Mouse (Mus musculus) ES-E14 (cell line): ENCODE measurements around the gene Kalrn.

Source experiments
- CHD2 ChIP-seq: IDR thresholded peaks from 2 replicates; pipeline ENCODE4 v1.6.1; 2014; ENCODE audit warnings: mild to moderate bottlenecking, low read depth, low read length, inconsistent platforms
- HCFC1 ChIP-seq: IDR thresholded peaks from 2 replicates; pipeline ENCODE4 v1.6.1; 2012; ENCODE audit warnings: low read length, inconsistent platforms, borderline replicate concordance; ENCODE audit not compliant: insufficient read depth
- MAFK ChIP-seq: IDR thresholded peaks from 2 replicates; pipeline ENCODE4 v1.6.1; 2014; ENCODE audit warnings: mild to moderate bottlenecking, low read depth, low read length, inconsistent platforms; ENCODE audit not compliant: insufficient read depth
- ZC3H11A ChIP-seq: IDR thresholded peaks from 2 replicates; pipeline ENCODE4 v1.6.1; 2012; ENCODE audit warnings: low read depth, mild to moderate bottlenecking, inconsistent platforms, low read length, borderline replicate concordance

DNA sequence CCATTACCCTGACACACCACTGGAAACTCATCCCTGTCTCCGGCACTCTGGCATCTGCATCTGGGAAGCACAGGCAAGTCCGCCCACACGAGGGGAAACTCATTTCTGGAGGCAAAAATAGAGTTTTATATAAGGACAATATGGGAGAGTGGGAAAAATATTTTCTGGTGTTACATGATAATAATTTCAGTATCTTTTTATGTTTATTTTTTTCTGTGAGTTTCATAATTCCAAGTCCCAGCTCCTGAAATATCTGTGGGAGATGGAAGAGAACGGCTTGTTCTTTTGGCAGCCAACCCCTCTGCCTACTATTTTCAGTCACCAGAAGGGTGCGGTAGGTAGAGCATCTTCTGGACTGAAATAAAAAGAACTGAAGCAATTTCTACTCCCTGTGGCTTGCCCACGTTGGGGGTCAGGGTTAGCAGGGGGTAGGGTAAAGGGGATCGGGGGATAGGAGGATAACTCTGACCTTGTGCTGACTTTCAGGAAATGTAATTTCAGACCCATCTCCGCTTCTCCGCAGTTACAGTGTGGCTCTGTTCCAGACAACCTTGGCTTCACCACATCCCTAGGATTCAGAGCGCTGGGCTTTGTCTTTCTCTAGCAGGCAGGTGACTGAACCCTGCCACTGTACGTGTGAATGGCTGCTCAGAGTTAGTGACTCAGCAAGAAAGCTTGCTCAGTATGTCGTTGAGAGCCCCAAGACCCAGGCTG lies 336.3 kb downstream of the Kalrn start:
- TF ChIP-seq ZC3H11A = no peak
- no peak for TF ChIP-seq HCFC1
- peak; percentile 75 for TF ChIP-seq MAFK
- no peak for TF ChIP-seq CHD2
